Mouse (Mus musculus) heart, adult 2 months (tissue): ENCODE results near the gene Cct7. TPM values are rescaled to one million over a fixed set of nuclear protein-coding genes. Genes with fewer than 3 reads are reported as not detected.

ENCODE experiments used
- DNase-seq, 2 experiments: peaks; one replicate each; pipeline ENCODE4 v3.0.0; 2021
- H3K27ac ChIP-seq: fragments of 200-600 bp; 2 replicates; pipeline ENCODE4 v1.8.1; 2022
- H3K27me3 ChIP-seq: fragments of 200-500 bp; 2 replicates; pipeline ENCODE4 v1.6.1; 2012; ENCODE audit warnings: mild to moderate bottlenecking, low read length, inconsistent platforms, mixed read lengths; ENCODE audit not compliant: control insufficient read depth, insufficient read depth
- H3K36me3 ChIP-seq: fragments of 200-500 bp; 2 replicates; pipeline ENCODE4 v1.6.1; 2012; ENCODE audit warnings: low read length, inconsistent platforms; ENCODE audit not compliant: control insufficient read depth, insufficient read depth
- H3K4me1 ChIP-seq: fragments of 200-500 bp; 2 replicates; pipeline ENCODE4 v1.6.1; 2011; ENCODE audit warnings: low read length; ENCODE audit not compliant: control insufficient read depth, insufficient read depth
- H3K4me3 ChIP-seq: fragments of 200-600 bp; 2 replicates; pipeline ENCODE4 v1.8.1; 2022
- H3K79me2 ChIP-seq: fragments of 200-500 bp; replicated peaks from 2 replicates; pipeline ENCODE4 v1.6.1; 2012; ENCODE audit warnings: mild to moderate bottlenecking, inconsistent platforms, low read length, moderate library complexity, mixed read lengths; ENCODE audit not compliant: control insufficient read depth, insufficient read depth
- H3K9ac ChIP-seq: fragments of 200-500 bp; 2 replicates; pipeline ENCODE4 v1.6.1; 2012; ENCODE audit warnings: low read depth, mild to moderate bottlenecking, control low read depth, inconsistent platforms, low read length, mixed read lengths
- CTCF ChIP-seq: fragments of 200-600 bp; IDR thresholded peaks from 2 replicates; pipeline ENCODE4 v1.8.1; 2022; ENCODE audit warnings: antibody characterized with exemption, mild to moderate bottlenecking, moderate library complexity
- EP300 ChIP-seq: fragments of 200-500 bp; IDR thresholded peaks from 2 replicates; pipeline ENCODE4 v1.6.1; 2011; ENCODE audit warnings: low read depth, low read length, control low read depth; ENCODE audit not compliant: insufficient read depth
- POLR2A ChIP-seq: fragments of 200-500 bp; IDR thresholded peaks from 2 replicates; pipeline ENCODE4 v1.6.1; 2011; ENCODE audit warnings: mild to moderate bottlenecking, low read depth, low read length, control low read depth; ENCODE audit not compliant: insufficient read depth
- WGBS: fragments of 180-500 bp; shearing (Covaris S2); methylation state at CpG from one replicate; pipeline ENCODE4 v1.1.7; 2018; 5-methylcytosine and 5-hydroxymethylcytosine counted together
- intact Hi-C: fragments of 180-260 bp; cut with DNase I; formaldehyde crosslinking; loops from one replicate; pipeline ENCODE4 v1.15.1; 2025
- long read RNA-seq: library from polyadenylated mRNA; stranded (forward); transcript quantifications from one replicate; pipeline ENCODE4 v2.0.0, GENCODE M21; 2021
- polyA plus RNA-seq: library from polyadenylated mRNA; depleted of rRNA; stranded (reverse); fragments of >200 nt; gene quantifications from 2 replicates; pipeline ENCODE4 v1.2.3, GENCODE M21; 2012; rRNA removed
- total RNA-seq, 2 experiments: library from RNA; stranded (reverse); gene quantifications; 2 replicates each; pipeline ENCODE4 v1.2.3; 2021

The Cct7 gene
- total RNA-seq (100 to 1,000 TPM; 144 to 159 TPM), polyA plus RNA-seq (83.7 and 133 TPM in 2 replicates)
- long read RNA-seq, transcript Cct7-201 (12 exons, 2,441 nt), result major isoform, 203 of 218 reads
- long read RNA-seq, partial matches to known transcripts, result 13 of 218 reads
- long read RNA-seq, other reads (novel, unspliced or antisense), result 2 of 218 reads

DNA sequence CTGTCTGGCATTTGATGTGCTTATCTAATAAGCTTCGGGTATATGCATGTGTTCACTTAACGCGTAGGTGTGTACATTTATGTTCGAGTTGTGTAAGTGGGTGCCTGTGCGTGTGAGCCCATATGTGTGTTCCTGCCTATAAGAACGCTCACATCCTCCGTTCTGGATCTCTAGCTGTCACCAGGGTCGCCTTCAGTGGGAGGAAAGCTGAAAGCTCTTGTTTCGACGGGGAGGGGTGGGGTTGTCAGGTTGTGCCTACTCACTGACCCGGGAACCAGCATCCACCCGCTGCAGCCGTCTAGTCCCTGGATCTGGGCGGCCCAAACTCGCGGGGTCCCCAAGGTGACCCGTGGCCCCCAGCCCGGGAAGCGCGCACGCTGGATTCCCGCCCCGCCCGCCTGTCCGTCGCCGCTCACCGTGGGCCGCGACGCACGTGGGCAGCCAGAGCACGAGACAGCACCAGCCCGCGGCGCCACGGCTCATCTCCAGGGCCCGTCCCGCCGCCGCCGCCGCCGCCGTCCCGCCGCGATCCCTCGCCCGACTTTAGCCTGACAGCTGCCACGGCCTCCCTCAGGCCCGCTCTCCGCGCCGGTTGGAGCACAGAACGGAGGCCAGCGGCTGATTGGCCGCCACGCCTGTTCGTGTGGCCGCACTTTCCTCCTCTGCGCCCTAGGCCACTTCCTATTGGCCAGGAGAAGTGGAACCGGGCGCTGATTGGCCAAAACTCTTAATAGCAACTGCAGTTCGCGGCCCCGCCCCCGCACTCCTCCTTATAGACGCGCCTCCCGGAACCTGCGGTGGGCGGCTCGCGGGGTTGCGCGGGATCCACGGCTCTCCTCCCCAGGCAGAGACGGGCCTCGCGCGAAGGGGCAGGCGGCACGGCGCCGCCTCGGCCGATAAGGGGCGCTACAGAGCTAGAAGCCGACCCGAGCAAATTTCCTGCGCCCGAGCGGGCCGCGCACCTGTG lies at the start of gene Cct7:
Gene Cct7, plus strand, starts transcription at position 818 of the 967 bp plus-strand sequence.
- no peaks in the 10 kb centered on the region for H3K27me3 ChIP-seq
- 1% methylated on average over 96 of the region's 96 CpGs for WGBS
- H3K4me3 ChIP-seq, result peak within 1 kb of the TSS; percentile 99
- H3K4me1 ChIP-seq, result peaks cover 5% of the 10 kb centered on the region
- peak; percentile 96 to 99 for DNase-seq
- TF ChIP-seq EP300 (no peak), CTCF (peak; percentile 81), POLR2A (peak; percentile 60; the same call in 1 of the 2 replicates)
- H3K79me2 ChIP-seq, result no peaks in the 10 kb centered on the region
- peak within 1 kb of the TSS; percentile 95 for H3K27ac ChIP-seq
- H3K36me3 ChIP-seq, result no peaks in the 10 kb centered on the region
- intact Hi-C loops, result loop anchor here (5.0 to 10.0 kb wide), 3 partner anchors 119 to 511 kb away; partner anchors contain the start of genes Dusp11, Nat8f1, Sfxn5 and Tprkb
- H3K9ac ChIP-seq, result peak within 1 kb of the TSS; percentile 93

- 31% methylated on average over 2 of the region's 2 CpGs for WGBS
- Histone ChIP-seq H3K4me3 (no peak overlapping the region), H3K4me1 (peaks cover 13% of the 10 kb centered on the region), H3K36me3 (no peaks in the 10 kb centered on the region), H3K9ac (no peak overlapping the region), H3K79me2 (no peaks in the 10 kb centered on the region), H3K27ac (peak overlapping the region; percentile 87), H3K27me3 (no peaks in the 10 kb centered on the region)
- intact Hi-C loops, result no loop called here
- DNase-seq, result peak; percentile 36 to 56
- TF ChIP-seq EP300 (no peak; the same call in 1 of the 2 replicates), POLR2A (0 out of 2 replicates have a peak, but pooled peaks have one; percentile 4), CTCF (no peak)
Measured at GRCm38 (mm10) chr6:85402613-85403012, 48.7 kb upstream of the Cct7 start.

DNA sequence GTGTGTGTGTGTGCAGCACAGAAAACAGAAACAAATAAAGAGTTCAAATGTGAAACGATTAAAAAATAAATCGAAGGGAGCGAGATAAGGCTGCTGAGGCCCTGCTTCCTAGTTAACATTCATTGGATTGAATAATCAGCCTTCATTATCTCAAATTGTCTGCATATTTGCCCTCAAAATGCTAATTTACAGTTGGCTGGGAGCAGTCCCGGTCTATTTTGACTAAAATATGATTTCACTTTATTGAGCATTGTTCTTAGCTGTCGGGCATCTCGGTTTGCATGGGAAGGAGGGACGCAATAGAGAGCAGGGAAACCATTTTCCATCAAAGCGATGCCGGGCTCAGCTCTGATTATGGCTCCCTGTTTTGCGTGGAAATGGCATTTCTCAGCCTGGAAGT lies 48.3 kb upstream of the Cct7 start:
- no peaks in the 10 kb centered on the region for H3K79me2 ChIP-seq
- no peak for DNase-seq
- no peaks in the 10 kb centered on the region for H3K27me3 ChIP-seq
- H3K4me1 ChIP-seq, result peaks cover 13% of the 10 kb centered on the region
- no peak overlapping the region for H3K4me3 ChIP-seq
- no peak for TF ChIP-seq POLR2A
- no peak for TF ChIP-seq EP300
- intact Hi-C loops, result no loop called here
- H3K9ac ChIP-seq, result no peak overlapping the region
- peak overlapping the region; percentile 94 for H3K27ac ChIP-seq
- 54% methylated on average over 10 of the region's 10 CpGs for WGBS
- H3K36me3 ChIP-seq, result no peaks in the 10 kb centered on the region

- no peaks in the 10 kb centered on the region for H3K36me3 ChIP-seq
- TF ChIP-seq CTCF, result no peak
- TF ChIP-seq EP300, result no peak
- no peak for TF ChIP-seq POLR2A
- no peak overlapping the region for H3K27ac ChIP-seq
- H3K9ac ChIP-seq, result no peak overlapping the region
- H3K27me3 ChIP-seq, result 0 out of 2 replicates have a peak, but pooled peaks cover 2% of the 10 kb centered on the region
- H3K4me3 ChIP-seq, result no peak overlapping the region
- H3K4me1 ChIP-seq, result peaks cover 3% of the 10 kb centered on the region
- WGBS, result 23% methylated on average over 31 of the region's 31 CpGs
- DNase-seq, result no peak
- intact Hi-C loops, result no loop called here
- H3K79me2 ChIP-seq, result no peaks in the 10 kb centered on the region
Measured at GRCm38 (mm10) chr6:85409003-85409402, 42.3 kb upstream of the Cct7 start.

GRCm38 (mm10) chr6:85410771-85411273 lies 40.5 kb upstream of the Cct7 start:
- TF ChIP-seq POLR2A (no peak), EP300 (peak; percentile 52; the same call in 1 of the 2 replicates), CTCF (peak; percentile 82)
- DNase-seq, result peak; percentile 56 to 67
- H3K9ac ChIP-seq, result no peak overlapping the region
- H3K27me3 ChIP-seq, result 0 out of 2 replicates have a peak, but pooled peaks cover 2% of the 10 kb centered on the region
- intact Hi-C loops, result loop anchor here (2.0 kb wide), 1 partner anchor 250 kb away; no protein-coding TSS in a partner anchor
- H3K4me1 ChIP-seq, result peaks cover 2% of the 10 kb centered on the region
- no peaks in the 10 kb centered on the region for H3K36me3 ChIP-seq
- H3K79me2 ChIP-seq, result no peaks in the 10 kb centered on the region
- no peak overlapping the region for H3K27ac ChIP-seq
- no peak overlapping the region for H3K4me3 ChIP-seq
- WGBS, result 14% methylated on average over 13 of the region's 13 CpGs

DNA sequence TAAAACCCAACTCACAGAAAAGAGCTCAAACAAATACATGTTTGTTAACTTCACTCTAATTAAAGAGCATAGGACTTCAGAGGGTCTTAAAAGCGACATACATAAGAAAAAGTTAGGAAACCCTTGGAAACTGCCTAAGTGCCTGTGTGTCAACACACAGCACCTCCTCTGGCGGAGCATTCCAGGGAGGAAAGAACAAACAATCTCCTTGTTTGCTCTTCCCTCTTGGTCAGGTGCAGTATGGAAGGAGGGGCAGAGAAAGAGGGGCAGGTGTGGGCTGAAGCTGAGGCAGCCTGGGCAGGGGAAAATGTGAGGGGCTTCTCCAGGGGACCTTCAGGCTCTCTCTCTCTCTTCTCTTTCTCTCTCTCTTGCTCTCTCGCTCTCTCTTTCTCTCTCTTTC lies 35.5 kb upstream of the Cct7 start:
- no peaks in the 10 kb centered on the region for H3K36me3 ChIP-seq
- H3K4me3 ChIP-seq, result no peak overlapping the region
- no peaks in the 10 kb centered on the region for H3K27me3 ChIP-seq
- intact Hi-C loops, result no loop called here
- TF ChIP-seq POLR2A, result no peak
- no peaks in the 10 kb centered on the region for H3K4me1 ChIP-seq
- no peak for DNase-seq
- H3K27ac ChIP-seq, result no peak overlapping the region
- H3K79me2 ChIP-seq, result no peaks in the 10 kb centered on the region
- no peak overlapping the region for H3K9ac ChIP-seq
- WGBS, result 54% methylated on average over 3 of the region's 3 CpGs
